ENCODE assay signal across 9 mouse cellular contexts in genomic region chr1:133078338-133078727, GRCm38 (mm10). TPM values are rescaled to one million over a fixed set of nuclear protein-coding genes. Genes with fewer than 3 reads are reported as not detected.
DNase-seq lines count a peak whose midpoint lies in the region; ATAC-seq and TF ChIP-seq lines count a peak whose summit lies in the region.
"Had no signal": no experiment of that assay in that cellular context is flagged by ENCODE, and none has a peak within 500 bp of the region (broad histone marks: within the 10 kb centered on the region; RNA-seq: fewer than 3 reads in every experiment).

No protein-coding gene starts in this region.

- no peak for TF ChIP-seq POLR2A in brain, embryonic 14.5 days (IDR thresholded peaks at IDR 0.05; ENCODE audit: borderline replicate concordance, extremely low read depth, insufficient read depth, insufficient read length, poor library complexity, severe bottlenecking)

- 84% methylated on average over 1 of the region's 1 CpGs for WGBS in forebrain, embryonic 10.5 days
- WGBS in forebrain, embryonic 11.5 days = 78% methylated on average over 1 of the region's 1 CpGs
- WGBS in intestine, embryonic 15.5 days = 52% methylated on average over 1 of the region's 1 CpGs

- H3K27ac ChIP-seq in forebrain, embryonic 10.5 days = peak overlapping the region; percentile 95
- no peak overlapping the region for H3K27ac ChIP-seq in forebrain, embryonic 11.5 days (ENCODE audit: low read depth, low read length)
- H3K27ac ChIP-seq in intestine, embryonic 15.5 days = peak overlapping the region; percentile 77
- H3K27ac ChIP-seq: liver, embryonic 12.5 days had no signal

- no peak for TF ChIP-seq CTCF in brain, embryonic 14.5 days (IDR thresholded peaks at IDR 0.05; ENCODE audit: borderline replicate concordance, extremely low read depth, insufficient read depth, insufficient read length)

- H3K9me3 ChIP-seq in forebrain, embryonic 10.5 days = no peaks in the 10 kb centered on the region
- no peaks in the 10 kb centered on the region for H3K9me3 ChIP-seq in forebrain, embryonic 11.5 days (ENCODE audit: control insufficient read depth, low read length)
- H3K9me3 ChIP-seq in intestine, embryonic 15.5 days = no peaks in the 10 kb centered on the region
- H3K9me3 ChIP-seq: liver, embryonic 12.5 days had no signal

- ATAC-seq in forebrain, embryonic 11.5 days (replicated peaks; ENCODE audit: low FRiP score) = no peak
- ATAC-seq in intestine, embryonic 15.5 days = no peak
- ATAC-seq: liver, embryonic 12.5 days had no signal

- no peak for DNase-seq in forebrain, embryonic 10.5 days (ENCODE audit: extremely low spot score, low spot score)
- DNase-seq in forebrain, embryonic 11.5 days (ENCODE audit: low spot score) = no peak
- DNase-seq in layer of hippocampus, adult 18-20 months (ENCODE audit: low spot score in 2 of 2) = peak; percentile 30 to 59
- DNase-seq in layer of hippocampus, postnatal 10 days (ENCODE audit: low spot score in 2 of 2) = no peak
- peak; percentile 86 for DNase-seq in brain, embryonic 14.5 days (ENCODE audit: low read depth)
- no peak for DNase-seq in MN1 (ENCODE audit: low spot score)
- DNase-seq in Muller cell, postnatal 12 days (ENCODE audit: inconsistent ontology term) = no peak

- peaks cover 96% of the 10 kb centered on the region for H3K36me3 ChIP-seq in forebrain, embryonic 10.5 days (replicated peaks)
- H3K36me3 ChIP-seq in forebrain, embryonic 11.5 days (ENCODE audit: control insufficient read depth, insufficient read depth, low read length) = peaks cover 3% of the 10 kb centered on the region
- H3K36me3 ChIP-seq in intestine, embryonic 15.5 days = peaks cover 5% of the 10 kb centered on the region

- no peak overlapping the region for H3K4me3 ChIP-seq in forebrain, embryonic 10.5 days
- H3K4me3 ChIP-seq in forebrain, embryonic 11.5 days (ENCODE audit: low read depth, low read length) = no peak overlapping the region
- H3K4me3 ChIP-seq in intestine, embryonic 15.5 days (replicated peaks) = no peak overlapping the region
- H3K4me3 ChIP-seq: liver, embryonic 12.5 days had no signal

- no peak overlapping the region for H3K4me2 ChIP-seq in forebrain, embryonic 11.5 days (ENCODE audit: low read depth, low read length, severe bottlenecking)
- no peak overlapping the region for H3K4me2 ChIP-seq in intestine, embryonic 15.5 days (replicated peaks)
- H3K4me2 ChIP-seq: liver, embryonic 12.5 days had no signal

- H3K27me3 ChIP-seq in forebrain, embryonic 10.5 days (ENCODE audit: poor library complexity, severe bottlenecking) = no peaks in the 10 kb centered on the region
- H3K27me3 ChIP-seq in forebrain, embryonic 11.5 days (ENCODE audit: control insufficient read depth, insufficient read depth, low read length) = no peaks in the 10 kb centered on the region
- H3K27me3 ChIP-seq in intestine, embryonic 15.5 days (replicated peaks) = no peaks in the 10 kb centered on the region

- H3K4me1 ChIP-seq in forebrain, embryonic 10.5 days = peaks cover 83% of the 10 kb centered on the region
- H3K4me1 ChIP-seq in forebrain, embryonic 11.5 days (replicated peaks; ENCODE audit: control insufficient read depth, insufficient read depth, low read length) = peaks cover 17% of the 10 kb centered on the region; the same call in 1 of the 2 replicates
- peaks cover 22% of the 10 kb centered on the region for H3K4me1 ChIP-seq in intestine, embryonic 15.5 days (replicated peaks)

- no peak overlapping the region for H3K9ac ChIP-seq in forebrain, embryonic 11.5 days (ENCODE audit: low read length)
- H3K9ac ChIP-seq in intestine, embryonic 15.5 days = no peak overlapping the region
- H3K9ac ChIP-seq: liver, embryonic 12.5 days had no signal

RNA-seq across cellular contexts. Expression of gene Pik3c2b, which starts 32.9 kb away (rescaled TPM):
- 13.6 and 13.7 TPM in 2 replicates for polyA plus RNA-seq in forebrain, embryonic 10.5 days (2016; fragmentation: Nextera tagmentation; extraction: Ambion mirVana)
- 25.3 and 25.7 TPM in 2 replicates for polyA plus RNA-seq in forebrain, embryonic 11.5 days (2014; fragmentation: Nextera tagmentation; extraction: Ambion mirVana)
- 10 to 100 TPM; 14.5 to 15.0 TPM for total RNA-seq in layer of hippocampus, adult 18-20 months (2021)
- total RNA-seq in layer of hippocampus, postnatal 10 days (2021) = 10 to 100 TPM; 27.1 to 28.0 TPM
- 27.2 and 31.2 TPM in 2 replicates for polyA plus RNA-seq in brain, embryonic 14.5 days (2012; rRNA removed)
- polyA plus RNA-seq in intestine, embryonic 15.5 days (2015; fragmentation: Nextera tagmentation; extraction: Ambion mirVana) = 6.1 and 7.0 TPM in 2 replicates

RNA-seq across cellular contexts. Expression of gene Mdm4, which starts 48.0 kb away (rescaled TPM):
- 38.5 and 38.8 TPM in 2 replicates for polyA plus RNA-seq in forebrain, embryonic 10.5 days (2016; fragmentation: Nextera tagmentation; extraction: Ambion mirVana)
- polyA plus RNA-seq in forebrain, embryonic 11.5 days (2014; fragmentation: Nextera tagmentation; extraction: Ambion mirVana) = 44.7 and 51.0 TPM in 2 replicates
- 10 to 100 TPM; 68.0 to 86.7 TPM for total RNA-seq in layer of hippocampus, adult 18-20 months (2021)
- 10 to 100 TPM; 93.0 to 99.9 TPM for total RNA-seq in layer of hippocampus, postnatal 10 days (2021)
- 113 and 132 TPM in 2 replicates for polyA plus RNA-seq in brain, embryonic 14.5 days (2012; rRNA removed)
- 27.1 and 31.9 TPM in 2 replicates for polyA plus RNA-seq in intestine, embryonic 15.5 days (2015; fragmentation: Nextera tagmentation; extraction: Ambion mirVana)

RNA-seq across cellular contexts. Expression of gene Ppp1r15b, which starts 52.6 kb away (rescaled TPM):
- polyA plus RNA-seq in forebrain, embryonic 10.5 days (2016; fragmentation: Nextera tagmentation; extraction: Ambion mirVana) = 59.1 and 59.3 TPM in 2 replicates
- polyA plus RNA-seq in forebrain, embryonic 11.5 days (2014; fragmentation: Nextera tagmentation; extraction: Ambion mirVana) = 62.8 and 69.7 TPM in 2 replicates
- total RNA-seq in layer of hippocampus, adult 18-20 months (2021) = 10 to 100 TPM; 43.7 to 44.2 TPM
- total RNA-seq in layer of hippocampus, postnatal 10 days (2021) = 10 to 100 TPM; 44.5 to 45.0 TPM
- 25.9 and 31.3 TPM in 2 replicates for polyA plus RNA-seq in brain, embryonic 14.5 days (2012; rRNA removed)
- 46.7 and 46.9 TPM in 2 replicates for polyA plus RNA-seq in intestine, embryonic 15.5 days (2015; fragmentation: Nextera tagmentation; extraction: Ambion mirVana)

Comparison
In these comparisons a context has a peak if more than half of its experiments do, and no peak if none do; other contexts are left out.
1. DNase-seq: peak in layer of hippocampus, adult 18-20 months (2 of 2) and brain, embryonic 14.5 days (single experiment); none in forebrain, embryonic 10.5 days (single experiment), forebrain, embryonic 11.5 days (single experiment), layer of hippocampus, postnatal 10 days (0 of 2), MN1 (single experiment) and Muller cell, postnatal 12 days (single experiment).